Mouse (Mus musculus): ENCODE results near the gene Gm28053.

DNA sequence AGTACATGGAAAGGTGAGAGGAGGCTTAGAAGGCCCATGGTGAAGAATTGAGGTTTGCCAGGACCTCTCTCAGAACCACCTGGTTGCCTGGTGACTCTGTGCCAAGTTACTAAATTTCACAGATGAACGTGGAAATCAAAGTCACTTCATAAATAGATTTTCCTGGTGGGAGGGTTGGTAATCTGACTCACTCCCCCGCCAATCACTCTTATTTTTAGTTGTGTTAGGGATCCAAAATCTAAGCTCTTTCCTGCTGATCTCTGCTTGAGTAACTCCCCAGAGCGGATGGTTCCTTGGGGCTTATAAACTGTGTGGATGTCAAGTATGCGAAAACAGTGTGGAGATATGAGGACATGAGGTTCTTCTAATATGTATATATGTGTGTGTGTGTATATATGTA is 36.1 kb upstream of the Gm28053 start:
- no peak for TF ChIP-seq CTCF (IDR thresholded peaks at IDR 0.05; ENCODE audit: low read depth)
- TF ChIP-seq EP300 (optimal IDR thresholded peaks at IDR 0.05), result no peak

Measured in stomach, postnatal 0 days (tissue).